ENCODE assay signal across 9 mouse cellular contexts in genomic region chr6:120603454-120603853, GRCm38 (mm10).
DNase-seq lines count a peak whose midpoint lies in the region; ATAC-seq lines count a peak whose summit lies in the region.
"Had no signal": no experiment of that assay in that cellular context is flagged by ENCODE, and none has a peak within 500 bp of the region (broad histone marks: within the 10 kb centered on the region; RNA-seq: fewer than 3 reads in every experiment).

No protein-coding gene starts in this region.

- no peak overlapping the region for H3K9ac ChIP-seq in midbrain, embryonic 15.5 days
- H3K9ac ChIP-seq: neural tube, embryonic 12.5 days had no signal

- peak; percentile 34 for DNase-seq in adrenal gland, adult 2 months
- DNase-seq in adrenal gland, adult 8-10 months = no peak
- no peak for DNase-seq in midbrain, embryonic 10.5 days (ENCODE audit: low spot score)
- peak; percentile 50 for DNase-seq in mesoderm, embryonic 11.5 days (ENCODE audit: low read depth, low spot score)
- DNase-seq in gastrocnemius, postnatal 14 days = no peak

- WGBS in midbrain, embryonic 10.5 days = 45% methylated on average over 2 of the region's 2 CpGs
- WGBS in midbrain, embryonic 15.5 days = 51% methylated on average over 2 of the region's 2 CpGs

- no peaks in the 10 kb centered on the region for H3K36me3 ChIP-seq in midbrain, embryonic 10.5 days
- H3K36me3 ChIP-seq in midbrain, embryonic 15.5 days (replicated peaks) = no peaks in the 10 kb centered on the region
- H3K36me3 ChIP-seq: neural tube, embryonic 12.5 days had no signal

- H3K4me3 ChIP-seq in midbrain, embryonic 10.5 days = no peak overlapping the region
- no peak overlapping the region for H3K4me3 ChIP-seq in midbrain, embryonic 15.5 days
- H3K4me3 ChIP-seq: neural tube, embryonic 12.5 days had no signal

- ATAC-seq in midbrain, embryonic 15.5 days (replicated peaks) = no peak
- peak; percentile 37 for ATAC-seq in erythroid progenitor cell, adult 5-6 weeks (replicated peaks; ENCODE audit: low FRiP score, poor library complexity, severe bottlenecking)
- ATAC-seq in megakaryocyte, adult 5-6 weeks (ENCODE audit: poor library complexity, severe bottlenecking) = no peak

- no peaks in the 10 kb centered on the region for H3K9me3 ChIP-seq in midbrain, embryonic 10.5 days (replicated peaks)
- no peaks in the 10 kb centered on the region for H3K9me3 ChIP-seq in midbrain, embryonic 15.5 days
- H3K9me3 ChIP-seq: neural tube, embryonic 12.5 days had no signal

- peak overlapping the region; percentile 68 for H3K27ac ChIP-seq in midbrain, embryonic 10.5 days (replicated peaks)
- no peak overlapping the region for H3K27ac ChIP-seq in midbrain, embryonic 15.5 days
- H3K27ac ChIP-seq: neural tube, embryonic 12.5 days had no signal

- H3K4me2 ChIP-seq in midbrain, embryonic 15.5 days = no peak overlapping the region
- H3K4me2 ChIP-seq: neural tube, embryonic 12.5 days had no signal

- H3K27me3 ChIP-seq in midbrain, embryonic 10.5 days (ENCODE audit: low read depth, poor library complexity, severe bottlenecking) = no peaks in the 10 kb centered on the region
- H3K27me3 ChIP-seq in midbrain, embryonic 15.5 days (replicated peaks) = no peaks in the 10 kb centered on the region
- H3K27me3 ChIP-seq: neural tube, embryonic 12.5 days had no signal

- intact Hi-C loops in gastrocnemius, postnatal 14 days (cut with DNase I; ENCODE audit: low total_unique reads) = loop anchor here (10.0 kb wide), 1 partner anchor 51 kb away; no protein-coding TSS in a partner anchor

- peaks cover 12% of the 10 kb centered on the region for H3K4me1 ChIP-seq in midbrain, embryonic 10.5 days
- H3K4me1 ChIP-seq in midbrain, embryonic 15.5 days = no peaks in the 10 kb centered on the region
- H3K4me1 ChIP-seq: neural tube, embryonic 12.5 days had no signal

Comparison
In these comparisons a context has a peak if more than half of its experiments do, and no peak if none do; other contexts are left out.
1. DNase-seq: peak in adrenal gland, adult 2 months (single experiment) and mesoderm, embryonic 11.5 days (single experiment); none in adrenal gland, adult 8-10 months (single experiment), midbrain, embryonic 10.5 days (single experiment) and gastrocnemius, postnatal 14 days (single experiment).